Mouse (Mus musculus) small intestine, adult 2 months (tissue): ENCODE data around the gene Sox6.

ENCODE experiments used
- CTCF ChIP-seq: fragments of 200-500 bp; IDR thresholded peaks from 2 replicates; pipeline ENCODE4 v1.5.1; 2012; ENCODE audit warnings: low read depth, mild to moderate bottlenecking, control low read depth, inconsistent platforms, low read length, moderate library complexity, mixed read lengths; ENCODE audit not compliant: insufficient replicate concordance, insufficient read length; ENCODE audit errors: extremely low read depth
- POLR2A ChIP-seq: fragments of 200-500 bp; IDR thresholded peaks from 2 replicates; pipeline ENCODE4 v1.6.1; 2012; ENCODE audit warnings: low read depth, mild to moderate bottlenecking, control low read depth, inconsistent platforms, low read length, moderate library complexity

GRCm38 (mm10) chr7:116002726-116003125, 35.9 kb downstream of the Sox6 start:
- no peak for TF ChIP-seq CTCF
- no peak for TF ChIP-seq POLR2A
